Mouse (Mus musculus) kidney, postnatal 4 days (tissue): ENCODE results near the gene Wsb1.
"Not testable (repeated sequence)": the region's sequence is repeated elsewhere in the genome, so short reads cannot be mapped to it uniquely, and the experiment has no call there.

Source experiments
- DNase-seq, 2 experiments: peaks; one replicate each; pipeline ENCODE4 v3.0.0; 2021; ENCODE audit warnings: mixed read lengths in 2 of 2

Gene Wsb1

GRCm38 (mm10) chr11:79254391-79255098, at the start of gene Wsb1:
Gene Wsb1, minus strand, starts transcription at chr11:79254671.
- DNase-seq, result peak; percentile 95 to 96

- not testable (repeated sequence) for DNase-seq
Measured at GRCm38 (mm10) chr11:79304245-79304644, 49.8 kb upstream of the Wsb1 start.

- no peak for DNase-seq
Measured at GRCm38 (mm10) chr11:79303109-79303508, 48.6 kb upstream of the Wsb1 start.

GRCm38 (mm10) chr11:79299719-79300431, 45.4 kb upstream of the Wsb1 start:
- no peak for DNase-seq

- no peak for DNase-seq
Measured at GRCm38 (mm10) chr11:79296856-79297491, 42.5 kb upstream of the Wsb1 start, which contains the start of gene Gm9964. Gene Gm9964, minus strand, starts transcription at chr11:79296906.

GRCm38 (mm10) chr11:79296167-79296566, 41.7 kb upstream of the Wsb1 start:
- DNase-seq, result peak; percentile 67 to 71

GRCm38 (mm10) chr11:79293971-79294370, 39.5 kb upstream of the Wsb1 start:
- DNase-seq, result peak; percentile 27 to 58

- DNase-seq, result no peak
Measured at GRCm38 (mm10) chr11:79293025-79293424, 38.6 kb upstream of the Wsb1 start.

GRCm38 (mm10) chr11:79292130-79292529, 37.7 kb upstream of the Wsb1 start:
- peak; percentile 73 to 80 for DNase-seq

- DNase-seq, result no peak
Measured at GRCm38 (mm10) chr11:79291651-79292050, 37.2 kb upstream of the Wsb1 start.

- peak; percentile 66 to 75 for DNase-seq
Measured at GRCm38 (mm10) chr11:79290473-79290872, 36.0 kb upstream of the Wsb1 start.

- DNase-seq, result peak in 1 of 2 experiments; percentile 15
Measured at GRCm38 (mm10) chr11:79288913-79289640, 34.6 kb upstream of the Wsb1 start.

- peak in 1 of 2 experiments; percentile 45 for DNase-seq
Measured at GRCm38 (mm10) chr11:79288278-79288843, 33.9 kb upstream of the Wsb1 start.

GRCm38 (mm10) chr11:79287447-79287846, 33.0 kb upstream of the Wsb1 start:
- DNase-seq, result peak in 1 of 2 experiments; percentile 37

GRCm38 (mm10) chr11:79286305-79286799, 31.9 kb upstream of the Wsb1 start:
- no peak for DNase-seq

- DNase-seq, result no peak
Measured at GRCm38 (mm10) chr11:79283350-79284030, 29.0 kb upstream of the Wsb1 start.

- peak in 1 of 2 experiments; percentile 29 for DNase-seq
Measured at GRCm38 (mm10) chr11:79281396-79281795, 26.9 kb upstream of the Wsb1 start.

GRCm38 (mm10) chr11:79279732-79280405, 25.4 kb upstream of the Wsb1 start:
- DNase-seq, result no peak

GRCm38 (mm10) chr11:79273757-79274156, 19.3 kb upstream of the Wsb1 start:
- DNase-seq, result no peak

GRCm38 (mm10) chr11:79273039-79273438, 18.6 kb upstream of the Wsb1 start:
- no peak for DNase-seq

- DNase-seq, result peak; percentile 61 to 76
Measured at GRCm38 (mm10) chr11:79267171-79267570, 12.7 kb upstream of the Wsb1 start.
